Mouse (Mus musculus): Measurements from ENCODE around the gene Castor2. TPM values are rescaled to one million over a fixed set of nuclear protein-coding genes. Genes with fewer than 3 reads are reported as not detected.

Gene Castor2
- 5.3 and 6.4 TPM in 2 replicates for polyA plus RNA-seq (2015; fragmentation: Nextera tagmentation; extraction: Ambion mirVana)

GRCm38 (mm10) chr5:134099496-134100211 is at the start of gene Castor2:
TSS of gene Castor2 (plus strand) at chr5:134099711.
- peak; percentile 76 for ATAC-seq (ENCODE audit: extremely low read depth, insufficient number of reproducible peaks, low FRiP score, low TSS enrichment)
- Histone ChIP-seq H3K27me3 (replicated peaks) (no peaks in the 10 kb centered on the region), H3K36me3 (no peaks in the 10 kb centered on the region), H3K9ac (peak within 1 kb of the TSS; percentile 95), H3K4me2 (peak within 1 kb of the TSS; percentile 93), H3K27ac (replicated peaks) (peak within 1 kb of the TSS; percentile 72), H3K4me1 (peaks cover 43% of the 10 kb centered on the region), H3K9me3 (no peaks in the 10 kb centered on the region), H3K4me3 (peak within 1 kb of the TSS; percentile 86)
- under 1% methylated on average over 54 of the region's 58 CpGs for WGBS

GRCm38 (mm10) chr5:134050711-134051110 is 48.8 kb upstream of the Castor2 start:
- H3K9ac ChIP-seq, result no peak overlapping the region
- no peak overlapping the region for H3K27ac ChIP-seq (replicated peaks)
- no peak overlapping the region for H3K4me3 ChIP-seq
- 26% methylated on average over 10 of the region's 10 CpGs for WGBS
- peaks cover 3% of the 10 kb centered on the region; the same call in 1 of the 2 replicates for H3K27me3 ChIP-seq (replicated peaks)
- H3K36me3 ChIP-seq, result no peaks in the 10 kb centered on the region
- H3K9me3 ChIP-seq, result peaks cover 12% of the 10 kb centered on the region
- no peak for ATAC-seq (ENCODE audit: extremely low read depth, insufficient number of reproducible peaks, low FRiP score, low TSS enrichment)
- H3K4me2 ChIP-seq, result no peak overlapping the region
- no peaks in the 10 kb centered on the region for H3K4me1 ChIP-seq

GRCm38 (mm10) chr5:134052614-134053013 is 46.9 kb upstream of the Castor2 start:
- WGBS, result 87% methylated on average over 4 of the region's 4 CpGs
- no peaks in the 10 kb centered on the region for H3K36me3 ChIP-seq

GRCm38 (mm10) chr5:134054496-134054895 is 45.0 kb upstream of the Castor2 start:
- ATAC-seq (ENCODE audit: extremely low read depth, insufficient number of reproducible peaks, low FRiP score, low TSS enrichment), result no peak
- Histone ChIP-seq H3K4me2 (no peak overlapping the region), H3K9me3 (no peaks in the 10 kb centered on the region), H3K27ac (replicated peaks) (no peak overlapping the region), H3K27me3 (replicated peaks) (peaks cover 3% of the 10 kb centered on the region; the same call in 1 of the 2 replicates), H3K4me3 (no peak overlapping the region), H3K9ac (no peak overlapping the region), H3K4me1 (peaks cover 11% of the 10 kb centered on the region), H3K36me3 (no peaks in the 10 kb centered on the region)
- WGBS, result 76% methylated on average over 4 of the region's 4 CpGs

More at GRCm38 (mm10) chr5:134052614-134053013, 46.9 kb upstream of the Castor2 start:
- Histone ChIP-seq H3K9ac (no peak overlapping the region), H3K27me3 (replicated peaks) (peaks cover 3% of the 10 kb centered on the region; the same call in 1 of the 2 replicates), H3K4me2 (no peak overlapping the region), H3K9me3 (peaks cover 6% of the 10 kb centered on the region; the same call in 1 of the 2 replicates), H3K4me3 (no peak overlapping the region), H3K27ac (replicated peaks) (no peak overlapping the region), H3K4me1 (no peaks in the 10 kb centered on the region)
- ATAC-seq (ENCODE audit: extremely low read depth, insufficient number of reproducible peaks, low FRiP score, low TSS enrichment), result no peak

- Histone ChIP-seq H3K9ac (no peak overlapping the region), H3K27me3 (replicated peaks) (peaks cover 18% of the 10 kb centered on the region), H3K4me1 (peaks cover 11% of the 10 kb centered on the region), H3K4me2 (peak overlapping the region; percentile 18; the same call in 1 of the 2 replicates), H3K27ac (replicated peaks) (no peak overlapping the region), H3K4me3 (no peak overlapping the region), H3K9me3 (no peaks in the 10 kb centered on the region), H3K36me3 (no peaks in the 10 kb centered on the region)
- ATAC-seq (ENCODE audit: extremely low read depth, insufficient number of reproducible peaks, low FRiP score, low TSS enrichment), result no peak
- 35% methylated on average over 13 of the region's 13 CpGs for WGBS
Observed at GRCm38 (mm10) chr5:134058793-134059352, 40.6 kb upstream of the Castor2 start.

GRCm38 (mm10) chr5:134063362-134064064 is 36.0 kb upstream of the Castor2 start:
- no peaks in the 10 kb centered on the region for H3K9me3 ChIP-seq
- no peaks in the 10 kb centered on the region for H3K36me3 ChIP-seq
- H3K4me2 ChIP-seq, result no peak overlapping the region
- H3K27me3 ChIP-seq (replicated peaks), result peaks cover 39% of the 10 kb centered on the region
- H3K27ac ChIP-seq (replicated peaks), result no peak overlapping the region
- 37% methylated on average over 15 of the region's 15 CpGs for WGBS
- H3K4me1 ChIP-seq, result peaks cover 7% of the 10 kb centered on the region
- no peak overlapping the region for H3K4me3 ChIP-seq
- H3K9ac ChIP-seq, result no peak overlapping the region
- ATAC-seq (ENCODE audit: extremely low read depth, insufficient number of reproducible peaks, low FRiP score, low TSS enrichment), result no peak

- peaks cover 39% of the 10 kb centered on the region for H3K27me3 ChIP-seq (replicated peaks)
- H3K4me2 ChIP-seq, result no peak overlapping the region
- no peaks in the 10 kb centered on the region for H3K4me1 ChIP-seq
- H3K27ac ChIP-seq (replicated peaks), result no peak overlapping the region
- no peaks in the 10 kb centered on the region for H3K36me3 ChIP-seq
- no peak overlapping the region for H3K9ac ChIP-seq
- 29% methylated on average over 3 of the region's 3 CpGs for WGBS
- no peak for ATAC-seq (ENCODE audit: extremely low read depth, insufficient number of reproducible peaks, low FRiP score, low TSS enrichment)
- no peak overlapping the region for H3K4me3 ChIP-seq
- peaks cover 12% of the 10 kb centered on the region; the same call in 1 of the 2 replicates for H3K9me3 ChIP-seq
Observed at GRCm38 (mm10) chr5:134066261-134066660, 33.2 kb upstream of the Castor2 start.

GRCm38 (mm10) chr5:134067924-134068323 is 31.6 kb upstream of the Castor2 start:
- H3K4me1 ChIP-seq, result no peaks in the 10 kb centered on the region
- no peak overlapping the region for H3K4me3 ChIP-seq
- H3K36me3 ChIP-seq, result no peaks in the 10 kb centered on the region
- H3K27me3 ChIP-seq (replicated peaks), result peaks cover 23% of the 10 kb centered on the region; the same call in 1 of the 2 replicates
- H3K9ac ChIP-seq, result no peak overlapping the region
- H3K27ac ChIP-seq (replicated peaks), result no peak overlapping the region
- H3K9me3 ChIP-seq, result peaks cover 12% of the 10 kb centered on the region; the same call in 1 of the 2 replicates
- no peak overlapping the region for H3K4me2 ChIP-seq
- ATAC-seq (ENCODE audit: extremely low read depth, insufficient number of reproducible peaks, low FRiP score, low TSS enrichment), result no peak
- 7% methylated on average over 1 of the region's 1 CpGs for WGBS

- Histone ChIP-seq H3K27me3 (replicated peaks) (no peaks in the 10 kb centered on the region; the same call in 1 of the 2 replicates), H3K27ac (replicated peaks) (no peak overlapping the region), H3K9me3 (peaks cover 16% of the 10 kb centered on the region), H3K4me3 (no peak overlapping the region), H3K4me2 (no peak overlapping the region), H3K36me3 (no peaks in the 10 kb centered on the region), H3K9ac (no peak overlapping the region), H3K4me1 (no peaks in the 10 kb centered on the region)
- no peak for ATAC-seq (ENCODE audit: extremely low read depth, insufficient number of reproducible peaks, low FRiP score, low TSS enrichment)
- WGBS, result 69% methylated on average over 17 of the region's 17 CpGs
Observed at GRCm38 (mm10) chr5:134073512-134074041, 25.9 kb upstream of the Castor2 start.

- Histone ChIP-seq H3K9ac (no peak overlapping the region), H3K27me3 (replicated peaks) (no peaks in the 10 kb centered on the region), H3K4me2 (no peak overlapping the region), H3K36me3 (no peaks in the 10 kb centered on the region), H3K4me3 (no peak overlapping the region), H3K9me3 (peaks cover 17% of the 10 kb centered on the region), H3K4me1 (no peaks in the 10 kb centered on the region), H3K27ac (replicated peaks) (no peak overlapping the region)
- no peak for ATAC-seq (ENCODE audit: extremely low read depth, insufficient number of reproducible peaks, low FRiP score, low TSS enrichment)
Observed at GRCm38 (mm10) chr5:134074368-134074767, 25.1 kb upstream of the Castor2 start.

- H3K36me3 ChIP-seq, result no peaks in the 10 kb centered on the region
- no peaks in the 10 kb centered on the region for H3K27me3 ChIP-seq (replicated peaks)
- no peak overlapping the region for H3K9ac ChIP-seq
- peaks cover 5% of the 10 kb centered on the region; the same call in 1 of the 2 replicates for H3K9me3 ChIP-seq
- H3K4me2 ChIP-seq, result no peak overlapping the region
- WGBS, result 87% methylated on average over 11 of the region's 11 CpGs
- H3K4me3 ChIP-seq, result no peak overlapping the region
- no peak for ATAC-seq (ENCODE audit: extremely low read depth, insufficient number of reproducible peaks, low FRiP score, low TSS enrichment)
- H3K4me1 ChIP-seq, result peaks cover 7% of the 10 kb centered on the region; the same call in 1 of the 2 replicates
- no peak overlapping the region for H3K27ac ChIP-seq (replicated peaks)
Observed at GRCm38 (mm10) chr5:134076175-134076574, 23.3 kb upstream of the Castor2 start.

Data from heart, embryonic 13.5 days (tissue).